Mouse (Mus musculus) liver, embryonic 14.5 days (tissue): ENCODE results near the gene Ssx2ip. TPM values are rescaled to one million over a fixed set of nuclear protein-coding genes. Genes with fewer than 3 reads are reported as not detected.

Source experiments
- ATAC-seq: fragments of 200-750 bp; cut with Nextera tagmentation; 2 replicates; pipeline ENCODE4 v1.8.0; 2017; ENCODE audit warnings: moderate number of reproducible peaks, mild to moderate bottlenecking, moderate library complexity; ENCODE audit not compliant: insufficient read depth
- DNase-seq, 3 experiments: peaks; one replicate each; pipeline ENCODE4 v3.0.0-alpha.2; 2012 to 2013; ENCODE audit warnings: low read depth in 3 of 3, low spot score in 3 of 3
- H3K27ac ChIP-seq: fragments of 300-500 bp; sonication (generic); 2 replicates; pipeline ENCODE4 v1.5.1; 2014; ENCODE audit warnings: moderate library complexity, mild to moderate bottlenecking, control low read depth, inconsistent platforms
- H3K27me3 ChIP-seq: fragments of 300-500 bp; sonication (generic); 2 replicates; pipeline ENCODE4 v1.6.1; 2014; ENCODE audit warnings: mild to moderate bottlenecking, low read length, moderate library complexity; ENCODE audit not compliant: control insufficient read depth, insufficient read depth
- H3K36me3 ChIP-seq: fragments of 300-500 bp; sonication (generic); replicated peaks from 2 replicates; pipeline ENCODE4 v1.6.1; 2014; ENCODE audit warnings: low read depth; ENCODE audit not compliant: control insufficient read depth, insufficient read depth
- H3K4me1 ChIP-seq, 2 experiments: fragments of 200-500 bp in 1 of 2; fragments of 300-500 bp in 1 of 2; sonication (generic) in 1 of 2; replicated peaks; 2 replicates each; pipeline ENCODE4 v1.6.1; 2012 to 2014; ENCODE audit warnings: antibody characterized with exemption in 1 of 2, inconsistent platforms in 1 of 2, low read length in 1 of 2; ENCODE audit not compliant: control insufficient read depth in 2 of 2, insufficient read depth in 2 of 2
- H3K4me2 ChIP-seq: fragments of 300-500 bp; sonication (generic); 2 replicates; pipeline ENCODE4 v1.6.1; 2014; ENCODE audit warnings: low read depth, mild to moderate bottlenecking, control low read depth, moderate library complexity
- H3K4me3 ChIP-seq, 2 experiments: fragments of 200-500 bp in 1 of 2; fragments of 300-500 bp in 1 of 2; sonication (generic) in 1 of 2; 2 replicates each; pipeline ENCODE4 v1.5.1; 2012 to 2014; ENCODE audit warnings: low read depth in 2 of 2, low read length in 2 of 2, mild to moderate bottlenecking in 2 of 2, control low read depth in 1 of 2, inconsistent platforms in 1 of 2, moderate library complexity in 1 of 2; ENCODE audit not compliant: insufficient read depth in 1 of 2
- H3K9ac ChIP-seq: fragments of 300-500 bp; sonication (generic); replicated peaks from 2 replicates; pipeline ENCODE4 v1.6.1; 2014; ENCODE audit warnings: mild to moderate bottlenecking, control low read depth, moderate library complexity
- H3K9me3 ChIP-seq: fragments of 300-500 bp; sonication (generic); 2 replicates; pipeline ENCODE4 v1.6.1; 2016; ENCODE audit warnings: low read length, mixed read lengths; ENCODE audit not compliant: control insufficient read depth
- CTCF ChIP-seq: IDR thresholded peaks from 2 replicates; pipeline ENCODE4 v1.5.1; 2016; ENCODE audit warnings: antibody characterized with exemption, low read depth, control low read depth
- EP300 ChIP-seq: IDR thresholded peaks from 2 replicates; pipeline ENCODE4 v1.6.1; 2016; ENCODE audit warnings: antibody characterized with exemption, low read depth
- WGBS: fragments of 180-500 bp; shearing (Covaris S2); extraction: QIAGEN DNeasy Blood & Tissue Kit; methylation state at CpG from one replicate; pipeline ENCODE4 v1.1.7; 2014; ENCODE audit not compliant: insufficient replicate concordance; 5-methylcytosine and 5-hydroxymethylcytosine counted together
- polyA plus RNA-seq, 2 experiments: library from polyadenylated mRNA; depleted of rRNA in 1 of 2; stranded (reverse) in 1 of 2; unstranded in 1 of 2; fragments of >200 nt; fragmentation: Nextera tagmentation in 1 of 2; extraction: Ambion mirVana in 1 of 2; gene quantifications; 2 replicates each; pipeline versions ENCODE4 v1.2.1 to v1.2.3; 2012 to 2014

Ssx2ip gene
- polyA plus RNA-seq, 2 experiments: 34.9 to 96.2 TPM

DNA sequence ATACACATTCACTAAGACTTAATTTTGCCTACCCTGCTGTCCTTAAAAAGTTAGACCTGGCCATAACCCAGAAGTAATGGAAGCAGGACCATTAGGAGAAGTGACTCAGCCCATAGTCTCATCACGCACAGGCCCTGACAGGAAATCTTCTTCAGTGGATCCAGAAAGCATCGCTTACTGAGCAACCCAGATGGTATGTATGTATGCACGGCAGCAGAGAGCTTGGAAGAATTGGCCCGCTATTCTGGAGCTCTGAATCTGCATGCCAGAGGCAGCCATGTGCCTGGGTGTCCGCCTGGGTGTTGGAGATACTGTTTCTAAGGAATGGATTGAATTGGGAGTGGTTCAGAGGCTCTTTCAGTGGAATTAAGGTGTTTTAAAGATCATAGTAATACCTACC is 5.2 kb upstream of the Ssx2ip start:
- DNase-seq (no peak), ATAC-seq (no peak)
- Histone ChIP-seq H3K36me3 (no peaks in the 10 kb centered on the region), H3K4me2 (no peak overlapping the region), H3K4me3 (no peak overlapping the region), H3K9me3 (no peaks in the 10 kb centered on the region), H3K27ac (no peak overlapping the region), H3K27me3 (no peaks in the 10 kb centered on the region), H3K9ac (no peak overlapping the region), H3K4me1 (peaks cover 16 to 21% of the 10 kb centered on the region in 2 experiments)
- no peak for TF ChIP-seq EP300
- TF ChIP-seq CTCF: no peak
- 69% methylated on average over 5 of the region's 5 CpGs for whole genome bisulfite sequencing

DNA sequence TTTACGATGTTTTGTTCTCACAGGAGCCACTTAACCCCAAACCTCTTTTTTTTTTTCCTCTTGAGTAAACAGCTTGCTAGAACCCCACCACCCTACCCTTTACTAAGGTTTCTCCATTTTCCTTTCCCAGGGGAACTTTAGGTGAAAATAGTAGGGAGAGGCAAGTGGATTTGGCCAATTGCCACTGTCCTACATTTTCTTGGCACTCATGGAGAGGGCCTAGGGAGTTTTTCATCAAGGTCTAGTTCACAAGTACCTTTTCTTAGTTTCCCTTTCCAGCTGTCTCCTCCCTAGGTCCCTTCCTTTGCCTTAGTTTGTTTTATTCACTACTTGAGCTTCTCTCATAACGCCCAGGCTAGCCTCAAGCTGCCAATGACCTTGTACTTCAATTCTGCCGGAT is 672 bp upstream of the Ssx2ip start:
- no peaks in the 10 kb centered on the region for H3K27me3 ChIP-seq
- no peak for DNase-seq
- peak overlapping the region; percentile 86 to 99 for H3K4me3 ChIP-seq
- peak overlapping the region; percentile 97 for H3K9ac ChIP-seq
- no peaks in the 10 kb centered on the region for H3K9me3 ChIP-seq
- no peak for ATAC-seq
- peak overlapping the region; percentile 98 for H3K4me2 ChIP-seq
- TF ChIP-seq CTCF (no peak), EP300 (no peak)
- peaks cover 28% of the 10 kb centered on the region for H3K36me3 ChIP-seq
- 38% methylated on average over 3 of the region's 3 CpGs for WGBS
- peaks cover 29 to 33% of the 10 kb centered on the region in 2 experiments for H3K4me1 ChIP-seq
- H3K27ac ChIP-seq: peak overlapping the region; percentile 83

DNA sequence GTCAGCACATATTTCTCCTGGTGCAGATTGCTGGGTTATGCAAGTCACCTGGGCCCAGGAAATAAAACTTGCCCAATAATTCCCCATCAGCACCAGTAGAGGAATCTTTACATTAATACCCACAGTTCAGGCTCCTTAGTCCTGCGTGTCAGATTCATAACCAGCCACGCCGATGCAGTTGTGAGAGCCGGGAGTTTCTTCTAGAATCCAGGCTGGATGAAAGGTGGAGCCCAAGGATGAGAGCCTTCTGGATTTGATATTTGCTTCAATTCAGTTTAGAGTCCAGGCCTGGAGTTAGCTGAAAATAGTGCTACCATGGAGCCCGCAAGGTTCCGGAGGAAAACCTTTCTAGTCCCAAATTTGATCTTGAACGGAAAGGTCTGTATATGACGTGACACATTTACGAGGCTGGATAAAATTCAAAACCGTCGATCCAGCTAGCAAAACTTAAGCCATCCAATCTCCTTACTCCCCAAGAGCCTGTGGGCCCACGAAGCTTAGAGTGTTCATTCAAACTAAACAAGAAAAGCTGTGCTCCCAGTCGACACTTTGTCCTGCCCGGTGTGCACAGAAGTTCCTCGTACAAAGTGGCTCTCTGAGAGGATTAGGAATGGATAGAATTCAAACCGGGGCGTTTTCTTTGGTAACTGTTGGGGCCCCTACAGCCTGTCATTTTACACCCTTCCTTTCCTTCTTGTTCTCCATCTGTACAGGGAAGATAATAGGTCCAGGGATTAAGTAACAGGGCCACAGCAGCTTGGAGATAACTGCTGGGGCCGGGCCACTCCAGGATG is 968 bp downstream of the Ssx2ip start:
- WGBS: 11% methylated on average over 18 of the region's 18 CpGs
- peak; percentile 76 for ATAC-seq
- peak; percentile 79 to 86 (median 85) for DNase-seq
- peak overlapping the region; percentile 100 for H3K9ac ChIP-seq
- H3K27ac ChIP-seq: peak overlapping the region; percentile 99
- peaks cover 43 to 46% of the 10 kb centered on the region in 2 experiments for H3K4me1 ChIP-seq
- H3K4me2 ChIP-seq: peak overlapping the region; percentile 89
- no peaks in the 10 kb centered on the region for H3K9me3 ChIP-seq
- no peaks in the 10 kb centered on the region for H3K27me3 ChIP-seq
- TF ChIP-seq CTCF: no peak
- peak; percentile 89 for TF ChIP-seq EP300
- H3K4me3 ChIP-seq: peak overlapping the region; percentile 98 to 99
- H3K36me3 ChIP-seq: peaks cover 35% of the 10 kb centered on the region

DNA sequence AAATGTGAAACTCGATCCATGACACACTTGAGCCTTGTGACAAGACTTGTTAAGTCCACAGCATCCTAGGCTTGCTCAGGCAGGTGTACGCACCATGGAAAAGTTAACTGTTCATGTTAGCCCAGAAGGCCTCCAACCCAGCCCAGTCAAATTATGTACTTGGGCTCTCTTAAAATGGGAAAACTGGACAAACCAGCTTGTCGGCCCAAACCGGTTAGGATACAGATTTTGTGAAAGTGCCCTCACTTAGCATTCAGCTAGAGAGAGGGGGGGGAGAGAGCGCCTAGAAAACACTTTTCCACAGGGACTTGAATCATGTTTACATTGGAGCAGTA is 1.5 kb downstream of the Ssx2ip start:
- TF ChIP-seq CTCF (no peak), EP300 (no peak)
- H3K4me2 ChIP-seq: peak overlapping the region; percentile 89
- no peak for ATAC-seq
- H3K9ac ChIP-seq: peak overlapping the region; percentile 100
- H3K9me3 ChIP-seq: no peaks in the 10 kb centered on the region
- DNase-seq: no peak
- H3K4me1 ChIP-seq: peaks cover 47 to 51% of the 10 kb centered on the region in 2 experiments
- 32% methylated on average over 5 of the region's 5 CpGs for WGBS
- no peaks in the 10 kb centered on the region for H3K27me3 ChIP-seq
- peak overlapping the region; percentile 98 to 99 for H3K4me3 ChIP-seq
- peak overlapping the region; percentile 99 for H3K27ac ChIP-seq
- H3K36me3 ChIP-seq: peaks cover 38% of the 10 kb centered on the region

DNA sequence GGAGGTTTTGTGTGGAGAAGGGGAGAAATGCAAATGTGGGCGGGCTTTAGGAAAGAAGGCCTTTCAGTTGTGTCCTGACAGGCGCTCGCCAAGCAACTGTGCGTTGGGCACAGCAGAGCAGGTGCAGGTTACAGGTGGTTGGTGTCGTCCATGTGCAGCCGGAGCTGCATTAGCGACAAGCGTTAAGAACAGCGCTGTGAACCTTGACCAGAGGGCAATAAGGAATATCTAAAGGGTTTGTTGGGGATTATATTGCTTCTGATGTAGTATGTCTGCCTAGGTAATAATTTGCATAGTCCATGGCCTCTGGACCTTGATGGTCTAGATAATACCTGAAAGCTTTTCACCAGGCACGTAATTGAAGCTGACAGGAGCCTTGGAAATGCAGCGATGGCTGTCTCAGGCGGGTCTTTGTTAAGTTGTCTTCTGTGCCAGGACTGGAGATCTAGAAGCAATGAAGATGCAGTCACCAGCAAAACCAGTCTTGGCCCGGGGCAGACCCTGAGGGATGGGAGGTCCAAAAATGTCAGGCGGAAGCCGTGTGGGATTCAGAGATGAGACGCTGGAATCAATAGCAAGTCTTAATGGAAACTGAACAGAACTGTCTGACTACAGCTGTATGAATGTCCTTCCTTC is 2.8 kb downstream of the Ssx2ip start:
- Histone ChIP-seq H3K4me1 (peaks cover 59 to 63% of the 10 kb centered on the region in 2 experiments), H3K36me3 (peaks cover 40% of the 10 kb centered on the region), H3K27me3 (no peaks in the 10 kb centered on the region), H3K9me3 (no peaks in the 10 kb centered on the region), H3K27ac (peak overlapping the region; percentile 99), H3K4me3 (peak overlapping the region; percentile 98 to 99), H3K4me2 (peak overlapping the region; percentile 89), H3K9ac (peak overlapping the region; percentile 100)
- no peak for ATAC-seq
- WGBS: 84% methylated on average over 16 of the region's 16 CpGs
- no peak for TF ChIP-seq CTCF
- no peak for TF ChIP-seq EP300
- DNase-seq: no peak
